Mouse (Mus musculus) hindbrain, embryonic 16.5 days (tissue): ENCODE measurements at regions not wholly inside any gene's neighbourhood (a gene's known extent, or its start where the extent isn't known, plus 50 kb on each side); places are given as distances from the start of the nearest gene placed in this dataset.
"Not testable (repeated sequence)": the region's sequence is repeated elsewhere in the genome, so short reads cannot be mapped to it uniquely, and the experiment has no call there.

Experiments
- ATAC-seq: fragments of 200-750 bp; cut with Nextera tagmentation; 2 replicates; pipeline ENCODE4 v1.8.0; 2017; ENCODE audit warnings: moderate TSS enrichment, moderate library complexity
- H3K27ac ChIP-seq: fragments of 300-500 bp; sonication (generic); 2 replicates; pipeline ENCODE4 v1.5.1; 2014; ENCODE audit warnings: low read depth, mild to moderate bottlenecking, control low read depth, low read length, moderate library complexity
- H3K27me3 ChIP-seq: fragments of 300-500 bp; sonication (generic); replicated peaks from 2 replicates; pipeline ENCODE4 v1.6.1; 2014; ENCODE audit warnings: low read length; ENCODE audit not compliant: control insufficient read depth, insufficient read depth
- H3K36me3 ChIP-seq: fragments of 300-500 bp; sonication (generic); 2 replicates; pipeline ENCODE4 v1.6.1; 2014; ENCODE audit warnings: mild to moderate bottlenecking, low read length, moderate library complexity, mixed read lengths; ENCODE audit not compliant: control insufficient read depth, insufficient read depth
- H3K4me1 ChIP-seq: fragments of 300-500 bp; sonication (generic); 2 replicates; pipeline ENCODE4 v1.6.1; 2014; ENCODE audit warnings: low read depth, low read length; ENCODE audit not compliant: control insufficient read depth, insufficient read depth
- H3K4me2 ChIP-seq: fragments of 300-500 bp; sonication (generic); 2 replicates; pipeline ENCODE4 v1.6.1; 2014; ENCODE audit warnings: mild to moderate bottlenecking, low read length, control low read depth, moderate library complexity
- H3K4me3 ChIP-seq: fragments of 300-500 bp; sonication (generic); 2 replicates; pipeline ENCODE4 v1.5.1; 2014; ENCODE audit warnings: mild to moderate bottlenecking, low read length, control low read depth, moderate library complexity
- H3K9ac ChIP-seq: fragments of 300-500 bp; sonication (generic); 2 replicates; pipeline ENCODE4 v1.6.1; 2014; ENCODE audit warnings: low read depth, mild to moderate bottlenecking, control low read depth, low read length, moderate library complexity
- H3K9me3 ChIP-seq: fragments of 300-500 bp; sonication (generic); 2 replicates; pipeline ENCODE4 v1.6.1; 2014; ENCODE audit warnings: mild to moderate bottlenecking, low read length, moderate library complexity; ENCODE audit not compliant: control insufficient read depth
- WGBS: fragments of 180-500 bp; shearing (Covaris S2); extraction: QIAGEN DNeasy Blood & Tissue Kit; methylation state at CpG from one replicate; pipeline ENCODE4 v1.1.7; 2014; 5-methylcytosine and 5-hydroxymethylcytosine counted together

DNA sequence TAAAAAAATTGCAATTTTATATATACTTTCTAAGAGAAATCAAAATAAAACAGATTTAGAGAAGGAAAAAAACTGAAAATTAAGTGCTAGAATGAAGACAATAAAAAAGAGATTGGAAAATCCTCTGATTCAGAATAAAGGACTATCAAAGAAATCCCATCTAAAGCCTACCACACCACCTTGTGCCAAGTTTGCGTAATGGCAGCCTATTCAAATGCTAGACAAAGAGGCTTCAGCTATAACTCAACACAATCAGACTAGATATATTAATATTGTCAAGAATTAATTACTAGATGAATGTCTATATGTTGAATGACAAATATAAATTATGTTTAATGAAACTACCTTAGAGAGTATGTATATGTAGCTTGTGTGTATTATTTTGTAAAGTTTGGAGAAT lies 221.9 kb upstream of the Ascc3 start:
- peak; percentile 69; the same call in 1 of the 2 replicates for ATAC-seq
- WGBS, result 56% methylated on average over 1 of the region's 1 CpGs

DNA sequence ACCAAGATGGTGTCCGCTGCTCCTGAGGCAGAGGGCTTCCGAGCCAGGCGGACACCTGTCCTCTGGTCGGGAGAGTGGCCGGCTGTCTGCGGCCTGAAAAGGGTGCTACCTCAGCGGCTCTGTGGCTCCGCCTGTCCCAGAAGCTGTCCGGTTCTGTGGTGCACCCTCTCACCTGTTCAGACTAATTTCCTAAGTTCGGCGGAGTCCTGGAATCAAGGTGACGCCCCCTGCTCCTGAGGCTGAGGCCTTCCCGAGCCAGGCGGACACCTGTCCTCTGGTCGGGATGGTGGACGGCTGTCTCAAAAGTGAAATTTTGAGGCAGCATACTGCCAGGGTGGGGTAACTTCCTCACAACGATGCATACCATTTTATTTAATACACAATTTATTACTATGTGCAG lies 199.9 kb upstream of the Ascc3 start:
- H3K27me3 ChIP-seq, H3K9ac ChIP-seq, ATAC-seq, H3K4me2 ChIP-seq, H3K27ac ChIP-seq, H3K4me1 ChIP-seq, H3K4me3 ChIP-seq, H3K36me3 ChIP-seq, H3K9me3 ChIP-seq: not testable (repeated sequence)
- 96% methylated on average over 17 of the region's 17 CpGs for WGBS

More for the DNA sequence above, 221.9 kb upstream of the Ascc3 start:
- Histone ChIP-seq H3K27ac (no peak overlapping the region), H3K27me3 (no peaks in the 10 kb centered on the region), H3K4me3 (no peak overlapping the region), H3K36me3 (no peaks in the 10 kb centered on the region), H3K4me1 (no peaks in the 10 kb centered on the region), H3K9me3 (no peaks in the 10 kb centered on the region), H3K4me2 (no peak overlapping the region), H3K9ac (no peak overlapping the region)
